Mouse (Mus musculus) hindbrain, embryonic 14.5 days (tissue): ENCODE data around the gene Slc25a38. TPM values are rescaled to one million over a fixed set of nuclear protein-coding genes. Genes with fewer than 3 reads are reported as not detected.
A peak's percentile ranks its signal among the peaks of the same experiment; 100 is the strongest.

Experiments
- ATAC-seq: fragments of 200-750 bp; cut with Nextera tagmentation; 2 replicates; pipeline ENCODE4 v1.8.0; 2017; ENCODE audit warnings: moderate number of reproducible peaks, mild to moderate bottlenecking, moderate TSS enrichment, moderate library complexity; ENCODE audit not compliant: low FRiP score
- DNase-seq: peaks from one replicate; pipeline ENCODE4 v3.0.0-alpha.2; 2015; ENCODE audit warnings: low spot score
- H3K27ac ChIP-seq: fragments of 300-500 bp; sonication (generic); 2 replicates; pipeline ENCODE4 v1.5.1; 2014; ENCODE audit warnings: mild to moderate bottlenecking, moderate library complexity
- H3K27me3 ChIP-seq: fragments of 300-500 bp; sonication (generic); 2 replicates; pipeline ENCODE4 v1.6.1; 2014; ENCODE audit warnings: mild to moderate bottlenecking, low read length, mixed read lengths; ENCODE audit not compliant: control insufficient read depth, insufficient read depth
- H3K36me3 ChIP-seq: fragments of 300-500 bp; sonication (generic); replicated peaks from 2 replicates; pipeline ENCODE4 v1.6.1; 2014; ENCODE audit not compliant: control insufficient read depth, insufficient read depth
- H3K4me1 ChIP-seq: fragments of 300-500 bp; sonication (generic); replicated peaks from 2 replicates; pipeline ENCODE4 v1.6.1; 2014; ENCODE audit warnings: antibody characterized with exemption, low read length, mixed read lengths; ENCODE audit not compliant: control insufficient read depth, insufficient read depth
- H3K4me2 ChIP-seq: fragments of 300-500 bp; sonication (generic); replicated peaks from 2 replicates; pipeline ENCODE4 v1.6.1; 2014; ENCODE audit warnings: mild to moderate bottlenecking, moderate library complexity
- H3K4me3 ChIP-seq: fragments of 300-500 bp; sonication (generic); replicated peaks from 2 replicates; pipeline ENCODE4 v1.5.1; 2014; ENCODE audit warnings: mild to moderate bottlenecking, low read length
- H3K9ac ChIP-seq: fragments of 300-500 bp; sonication (generic); 2 replicates; pipeline ENCODE4 v1.6.1; 2014
- H3K9me3 ChIP-seq: fragments of 300-500 bp; sonication (generic); 2 replicates; pipeline ENCODE4 v1.6.1; 2016; ENCODE audit warnings: low read length; ENCODE audit not compliant: control insufficient read depth
- WGBS: fragments of 180-500 bp; shearing (Covaris S2); extraction: QIAGEN DNeasy Blood & Tissue Kit; methylation state at CpG from one replicate; pipeline ENCODE4 v1.1.7; 2014; 5-methylcytosine and 5-hydroxymethylcytosine counted together
- polyA plus RNA-seq: library from polyadenylated mRNA; unstranded; fragments of >200 nt; fragmentation: Nextera tagmentation; extraction: Ambion mirVana; gene quantifications from 2 replicates; pipeline ENCODE4 v1.2.1, GENCODE M21; 2014

The Slc25a38 gene
- polyA plus RNA-seq, 1 experiment from 2014 or later, result 38.3 TPM

DNA sequence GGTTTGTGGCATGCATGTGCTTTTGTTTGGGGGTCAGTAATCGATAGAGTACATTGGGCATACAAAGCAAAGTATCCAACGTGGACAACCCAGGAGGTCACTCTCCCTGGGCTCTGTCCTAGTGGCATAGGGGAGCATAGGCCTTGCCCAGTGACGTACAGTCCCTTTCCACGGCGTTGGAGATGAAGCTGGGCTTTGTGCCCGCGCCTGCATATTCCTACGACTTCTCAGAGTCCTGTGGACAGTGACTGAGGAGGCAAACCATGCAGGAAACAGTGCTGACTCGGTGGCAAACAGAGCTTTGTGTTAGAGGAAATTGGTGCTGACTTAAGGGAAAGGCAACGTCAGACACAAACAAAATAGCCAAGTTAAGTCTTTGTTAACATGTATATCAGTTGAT, 19.1 kb downstream of the Slc25a38 start:
- Histone ChIP-seq H3K4me2 (peak overlapping the region; percentile 89), H3K4me1 (peaks cover 11% of the 10 kb centered on the region), H3K9me3 (no peaks in the 10 kb centered on the region), H3K9ac (0 out of 2 replicates have a peak overlapping the region, but pooled peaks have one; percentile 99), H3K27me3 (no peaks in the 10 kb centered on the region), H3K36me3 (peaks cover 44% of the 10 kb centered on the region), H3K4me3 (peak overlapping the region; percentile 100; the same call in 1 of the 2 replicates), H3K27ac (no peak overlapping the region)
- ATAC-seq, result no peak
- WGBS, result 77% methylated on average over 10 of the region's 10 CpGs
- no peak for DNase-seq

GRCm38 (mm10) chr9:120131784-120132288, 21.7 kb downstream of the Slc25a38 start:
- Histone ChIP-seq H3K27ac (no peak overlapping the region), H3K27me3 (no peaks in the 10 kb centered on the region), H3K4me2 (no peak overlapping the region), H3K4me1 (peaks cover 11% of the 10 kb centered on the region), H3K36me3 (peaks cover 41% of the 10 kb centered on the region), H3K4me3 (no peak overlapping the region), H3K9me3 (no peaks in the 10 kb centered on the region), H3K9ac (no peak overlapping the region)
- 93% methylated on average over 3 of the region's 3 CpGs for WGBS
- DNase-seq (no peak), ATAC-seq (no peak)

DNA sequence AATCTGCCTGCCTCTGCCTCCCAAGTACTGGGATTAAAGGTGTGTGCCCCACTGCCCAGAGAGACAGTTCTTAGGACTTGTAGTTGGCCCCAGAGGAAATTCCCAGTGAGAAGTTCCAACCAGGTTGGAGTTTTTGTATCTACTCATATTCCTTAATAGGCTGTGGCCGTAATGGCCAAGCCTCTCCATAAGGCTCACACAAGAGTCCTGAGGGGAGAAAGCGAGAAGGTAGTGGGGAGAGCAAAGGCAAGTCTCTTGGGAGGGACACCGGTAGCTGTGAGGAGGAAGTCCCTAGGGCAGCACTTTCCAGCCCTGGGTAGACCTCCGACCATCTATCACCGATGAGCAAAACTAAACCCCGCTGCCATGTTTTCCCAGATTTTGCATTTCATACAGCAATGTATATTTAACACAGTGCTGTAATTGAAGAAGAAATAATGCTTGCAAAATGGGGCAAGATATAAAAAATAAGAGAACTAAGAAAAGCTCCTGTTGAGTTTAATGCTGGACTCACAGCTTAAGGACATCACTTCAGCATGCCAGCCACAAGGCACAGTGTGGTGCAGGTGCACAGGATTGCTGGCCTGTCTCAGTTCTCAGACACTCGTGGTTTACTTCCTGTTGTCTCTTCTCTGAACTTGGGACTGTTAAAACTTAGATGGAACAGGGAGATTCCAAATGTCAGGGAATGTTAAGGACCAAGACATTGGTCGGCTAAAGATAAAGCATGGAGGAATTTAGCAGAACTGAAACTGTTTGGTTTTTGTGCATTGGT, 23.0 kb downstream of the Slc25a38 start:
- Histone ChIP-seq H3K4me1 (peaks cover 11% of the 10 kb centered on the region), H3K4me2 (no peak overlapping the region), H3K9me3 (no peaks in the 10 kb centered on the region), H3K9ac (no peak overlapping the region), H3K4me3 (no peak overlapping the region), H3K27me3 (no peaks in the 10 kb centered on the region), H3K27ac (no peak overlapping the region), H3K36me3 (peaks cover 41% of the 10 kb centered on the region)
- WGBS, result 47% methylated on average over 8 of the region's 8 CpGs
- DNase-seq, result no peak
- ATAC-seq, result no peak

DNA sequence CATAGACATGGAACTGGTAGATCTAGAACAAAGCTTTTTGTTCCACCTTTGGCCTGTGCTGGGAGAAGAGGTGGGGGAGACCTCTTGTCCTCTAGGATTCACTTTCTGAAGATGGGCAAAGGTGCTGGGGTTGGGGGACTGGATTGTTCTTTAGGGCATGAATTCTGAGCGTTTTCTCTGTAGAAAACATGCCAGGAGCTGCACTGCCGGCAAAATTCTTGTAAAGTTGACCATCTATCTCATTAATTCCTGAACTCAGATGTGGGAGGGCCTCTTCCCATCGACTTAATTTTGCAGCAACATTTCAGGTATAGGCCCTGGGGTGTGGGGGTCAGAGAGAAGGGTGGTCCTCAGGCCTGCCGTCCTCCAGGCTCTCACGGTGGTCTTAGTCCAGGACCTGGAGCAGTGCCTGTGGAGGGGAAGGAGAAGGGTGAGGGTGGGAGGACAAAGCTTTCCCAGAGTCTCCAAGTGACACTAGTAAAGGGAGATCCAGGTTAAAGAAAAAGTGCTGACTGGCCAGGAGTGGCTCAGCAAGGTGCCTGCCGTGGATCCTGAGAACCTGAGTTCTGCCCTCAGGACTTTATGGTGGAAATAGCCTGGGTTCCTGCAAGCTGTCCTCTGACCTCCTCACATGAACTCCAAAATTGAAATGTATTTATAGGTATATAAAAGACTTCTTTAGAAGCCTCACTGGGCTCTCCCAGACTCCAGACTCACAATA, 23.7 kb downstream of the Slc25a38 start:
- ATAC-seq (no peak), DNase-seq (no peak)
- Histone ChIP-seq H3K4me1 (peaks cover 5% of the 10 kb centered on the region), H3K4me2 (no peak overlapping the region), H3K9ac (no peak overlapping the region), H3K27me3 (no peaks in the 10 kb centered on the region), H3K36me3 (peaks cover 39% of the 10 kb centered on the region), H3K4me3 (no peak overlapping the region), H3K27ac (no peak overlapping the region), H3K9me3 (no peaks in the 10 kb centered on the region)
- WGBS, result 61% methylated on average over 6 of the region's 6 CpGs

DNA sequence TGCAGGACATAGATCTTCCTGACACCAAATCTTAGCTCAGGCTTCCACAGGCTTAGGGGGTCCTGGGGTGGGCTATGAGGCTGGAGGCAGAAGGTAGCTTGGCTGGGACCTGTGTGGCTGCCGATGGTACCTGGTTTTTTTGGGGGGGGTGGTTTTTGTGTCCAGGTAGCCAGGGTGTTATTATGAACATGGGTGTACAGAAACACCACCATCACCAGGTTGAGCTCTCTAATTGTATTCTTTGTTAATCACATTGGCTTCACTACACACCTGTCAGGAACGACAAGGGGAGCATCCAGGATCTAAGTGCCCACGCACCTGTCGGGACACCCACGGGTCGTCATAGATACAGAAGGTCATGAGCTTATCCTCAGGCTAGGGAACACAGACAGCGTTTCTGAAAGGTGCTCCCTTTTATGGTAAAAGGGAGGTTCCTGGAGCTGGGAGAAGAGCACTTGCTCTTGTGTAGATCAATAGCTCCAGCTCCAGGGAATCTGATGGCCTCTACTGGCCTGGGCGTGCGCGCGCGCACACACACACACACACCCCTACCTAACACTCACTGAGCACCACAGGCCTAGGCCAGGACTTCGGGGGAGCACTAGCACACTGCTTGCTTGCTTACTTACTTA, 24.5 kb downstream of the Slc25a38 start:
- no peak for DNase-seq
- H3K4me2 ChIP-seq, result no peak overlapping the region
- H3K27ac ChIP-seq, result no peak overlapping the region
- H3K36me3 ChIP-seq, result peaks cover 32% of the 10 kb centered on the region
- ATAC-seq, result no peak; the same call in 1 of the 2 replicates
- no peak overlapping the region for H3K4me3 ChIP-seq
- H3K9me3 ChIP-seq, result no peaks in the 10 kb centered on the region
- no peaks in the 10 kb centered on the region for H3K4me1 ChIP-seq
- no peaks in the 10 kb centered on the region for H3K27me3 ChIP-seq
- H3K9ac ChIP-seq, result no peak overlapping the region
- WGBS, result 85% methylated on average over 13 of the region's 13 CpGs

- no peak for ATAC-seq
- H3K27me3 ChIP-seq, result no peaks in the 10 kb centered on the region
- 89% methylated on average over 11 of the region's 11 CpGs for WGBS
Observed at GRCm38 (mm10) chr9:120135454-120135853, 25.3 kb downstream of the Slc25a38 start.

GRCm38 (mm10) chr9:120140652-120141051, 30.5 kb downstream of the Slc25a38 start:
- Histone ChIP-seq H3K9ac (no peak overlapping the region), H3K36me3 (no peaks in the 10 kb centered on the region), H3K4me1 (no peaks in the 10 kb centered on the region), H3K27me3 (no peaks in the 10 kb centered on the region), H3K9me3 (no peaks in the 10 kb centered on the region), H3K27ac (no peak overlapping the region), H3K4me2 (no peak overlapping the region), H3K4me3 (no peak overlapping the region)
- peak; percentile 90 for DNase-seq
- ATAC-seq, result peak; percentile 81
- 11% methylated on average over 4 of the region's 4 CpGs for WGBS

More at GRCm38 (mm10) chr9:120135454-120135853, 25.3 kb downstream of the Slc25a38 start:
- no peaks in the 10 kb centered on the region for H3K4me1 ChIP-seq
- H3K4me2 ChIP-seq, result no peak overlapping the region
- no peak overlapping the region for H3K9ac ChIP-seq
- peaks cover 25% of the 10 kb centered on the region for H3K36me3 ChIP-seq
- DNase-seq, result no peak
- no peaks in the 10 kb centered on the region for H3K9me3 ChIP-seq
- H3K27ac ChIP-seq, result no peak overlapping the region
- H3K4me3 ChIP-seq, result no peak overlapping the region

DNA sequence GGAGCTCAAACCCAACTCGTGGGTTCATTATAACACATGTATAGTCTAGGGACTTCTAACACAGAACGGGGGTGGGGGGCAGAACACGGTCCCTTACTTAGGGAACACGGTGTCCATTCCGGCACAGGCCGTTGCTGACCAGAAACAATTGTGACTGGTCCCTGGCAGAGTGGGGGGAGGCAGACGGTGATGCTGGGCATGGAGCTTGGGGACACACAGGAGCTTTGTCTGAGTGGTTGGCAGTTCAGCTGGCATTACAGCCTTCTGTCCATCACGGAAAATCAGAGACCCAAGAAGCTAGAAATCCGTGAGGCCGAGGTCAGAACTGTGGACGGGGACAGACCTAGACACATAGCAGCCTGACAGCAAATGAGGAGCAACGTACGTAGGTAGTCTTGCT, 34.3 kb downstream of the Slc25a38 start:
- no peak overlapping the region for H3K9ac ChIP-seq
- WGBS, result 87% methylated on average over 13 of the region's 13 CpGs
- no peak for ATAC-seq
- no peaks in the 10 kb centered on the region for H3K9me3 ChIP-seq
- H3K4me3 ChIP-seq, result no peak overlapping the region
- no peaks in the 10 kb centered on the region for H3K4me1 ChIP-seq
- no peak overlapping the region for H3K27ac ChIP-seq
- H3K27me3 ChIP-seq, result no peaks in the 10 kb centered on the region
- no peak for DNase-seq
- H3K4me2 ChIP-seq, result no peak overlapping the region
- no peaks in the 10 kb centered on the region for H3K36me3 ChIP-seq

- no peak for ATAC-seq
- no peaks in the 10 kb centered on the region for H3K9me3 ChIP-seq
- no peak within 1 kb of the TSS for H3K4me3 ChIP-seq
- no peaks in the 10 kb centered on the region for H3K27me3 ChIP-seq
- WGBS, result 24% methylated on average over 11 of the region's 11 CpGs
- no peaks in the 10 kb centered on the region for H3K36me3 ChIP-seq
- no peak within 1 kb of the TSS for H3K27ac ChIP-seq
- DNase-seq, result no peak
- H3K4me1 ChIP-seq, result no peaks in the 10 kb centered on the region
- H3K4me2 ChIP-seq, result no peak within 1 kb of the TSS
- no peak within 1 kb of the TSS for H3K9ac ChIP-seq
Observed at GRCm38 (mm10) chr9:120149222-120149828, 39.2 kb downstream of the Slc25a38 start, which contains the start of gene Mobp. Gene Mobp (plus strand): TSS chr9:120149707.
